Mouse (Mus musculus): ENCODE measurements around the gene Rrp9. TPM values are rescaled to one million over a fixed set of nuclear protein-coding genes. Genes with fewer than 3 reads are reported as not detected.

Rrp9 gene
- total RNA-seq (2014; rRNA removed; ENCODE audit: low replicate concordance) = 16.5 and 54.6 TPM in 2 replicates
- polyA plus RNA-seq (2015; fragmentation: Nextera tagmentation; extraction: Ambion mirVana) = 17.6 and 21.0 TPM in 2 replicates

- H3K27me3 ChIP-seq (ENCODE audit: control insufficient read depth, insufficient read depth, low read length) = no peaks in the 10 kb centered on the region
- no peak for ATAC-seq (ENCODE audit: insufficient read depth, low read depth)
- 84% methylated on average over 10 of the region's 10 CpGs for WGBS
- peak within 1 kb of the TSS; percentile 56 for H3K4me2 ChIP-seq (ENCODE audit: low read depth, low read length)
- peaks cover 32% of the 10 kb centered on the region for H3K4me1 ChIP-seq (ENCODE audit: control insufficient read depth, insufficient read depth)
- no peak for TF ChIP-seq EP300 (IDR thresholded peaks at IDR 0.05; ENCODE audit: low read depth)
- TF ChIP-seq CTCF (IDR thresholded peaks at IDR 0.05; ENCODE audit: low read depth) = no peak
- no peaks in the 10 kb centered on the region for H3K9me3 ChIP-seq (replicated peaks; ENCODE audit: control insufficient read depth, low read length)
- peak within 1 kb of the TSS; percentile 39 for H3K9ac ChIP-seq (replicated peaks; ENCODE audit: low read depth, low read length)
- peak within 1 kb of the TSS; percentile 74 for H3K27ac ChIP-seq (ENCODE audit: low read depth)
- peaks cover 3% of the 10 kb centered on the region; the same call in 1 of the 2 replicates for H3K36me3 ChIP-seq (replicated peaks; ENCODE audit: control insufficient read depth, insufficient read depth, low read length)
- DNase-seq (ENCODE audit: low spot score) = no peak
- H3K4me3 ChIP-seq (ENCODE audit: low read depth, low read length) = peak within 1 kb of the TSS; percentile 19
Observed at GRCm38 (mm10) chr9:106475663-106476001, at the start of gene Rrp9. Gene Rrp9, plus strand, starts transcription at chr9:106475963.

GRCm38 (mm10) chr9:106428719-106429220 lies 47.0 kb upstream of the Rrp9 start:
- DNase-seq (ENCODE audit: low spot score) = peak; percentile 44

GRCm38 (mm10) chr9:106429221-106430014 lies 46.3 kb upstream of the Rrp9 start, which contains the start of gene Rpl29:
Gene Rpl29, plus strand, starts transcription at chr9:106429454.
- DNase-seq (ENCODE audit: low spot score) (peak; percentile 97), ATAC-seq (ENCODE audit: insufficient read depth, low read depth) (peak; percentile 92)
- TF ChIP-seq CTCF (IDR thresholded peaks at IDR 0.05; ENCODE audit: low read depth) (no peak), EP300 (IDR thresholded peaks at IDR 0.05; ENCODE audit: low read depth) (peak; percentile 85)
- Histone ChIP-seq H3K27ac (ENCODE audit: low read depth) (peak within 1 kb of the TSS; percentile 95), H3K4me1 (ENCODE audit: control insufficient read depth, insufficient read depth) (peaks cover 6% of the 10 kb centered on the region; the same call in 1 of the 2 replicates), H3K4me3 (ENCODE audit: low read depth, low read length) (peak within 1 kb of the TSS; percentile 89), H3K9me3 (replicated peaks; ENCODE audit: control insufficient read depth, low read length) (no peaks in the 10 kb centered on the region), H3K4me2 (ENCODE audit: low read depth, low read length) (peak within 1 kb of the TSS; percentile 97), H3K36me3 (replicated peaks; ENCODE audit: control insufficient read depth, insufficient read depth, low read length) (peaks cover 36% of the 10 kb centered on the region), H3K27me3 (ENCODE audit: control insufficient read depth, insufficient read depth, low read length) (no peaks in the 10 kb centered on the region), H3K9ac (replicated peaks; ENCODE audit: low read depth, low read length) (peak within 1 kb of the TSS; percentile 95)
- WGBS = under 1% methylated on average over 55 of the region's 55 CpGs

More at GRCm38 (mm10) chr9:106428719-106429220, 47.0 kb upstream of the Rrp9 start:
- Histone ChIP-seq H3K4me1 (ENCODE audit: control insufficient read depth, insufficient read depth) (peaks cover 6% of the 10 kb centered on the region; the same call in 1 of the 2 replicates), H3K27me3 (ENCODE audit: control insufficient read depth, insufficient read depth, low read length) (no peaks in the 10 kb centered on the region), H3K9ac (replicated peaks; ENCODE audit: low read depth, low read length) (peak overlapping the region; percentile 70), H3K4me3 (ENCODE audit: low read depth, low read length) (peak overlapping the region; percentile 89), H3K36me3 (replicated peaks; ENCODE audit: control insufficient read depth, insufficient read depth, low read length) (peaks cover 30% of the 10 kb centered on the region), H3K9me3 (replicated peaks; ENCODE audit: control insufficient read depth, low read length) (no peaks in the 10 kb centered on the region), H3K27ac (ENCODE audit: low read depth) (peak overlapping the region; percentile 95), H3K4me2 (ENCODE audit: low read depth, low read length) (peak overlapping the region; percentile 97)
- 8% methylated on average over 11 of the region's 11 CpGs for WGBS
- no peak for TF ChIP-seq EP300 (IDR thresholded peaks at IDR 0.05; ENCODE audit: low read depth)
- no peak for TF ChIP-seq CTCF (IDR thresholded peaks at IDR 0.05; ENCODE audit: low read depth)
- peak; percentile 54 for ATAC-seq (ENCODE audit: insufficient read depth, low read depth)

GRCm38 (mm10) chr9:106430015-106430264 lies 45.8 kb upstream of the Rrp9 start:
- H3K9ac ChIP-seq (replicated peaks; ENCODE audit: low read depth, low read length) = peak overlapping the region; percentile 95
- WGBS = under 1% methylated on average over 4 of the region's 4 CpGs
- H3K4me3 ChIP-seq (ENCODE audit: low read depth, low read length) = peak overlapping the region; percentile 89
- ATAC-seq (ENCODE audit: insufficient read depth, low read depth) (no peak), DNase-seq (ENCODE audit: low spot score) (no peak)
- H3K36me3 ChIP-seq (replicated peaks; ENCODE audit: control insufficient read depth, insufficient read depth, low read length) = peaks cover 39% of the 10 kb centered on the region
- no peak for TF ChIP-seq CTCF (IDR thresholded peaks at IDR 0.05; ENCODE audit: low read depth)
- no peak for TF ChIP-seq EP300 (IDR thresholded peaks at IDR 0.05; ENCODE audit: low read depth)
- peaks cover 6% of the 10 kb centered on the region; the same call in 1 of the 2 replicates for H3K4me1 ChIP-seq (ENCODE audit: control insufficient read depth, insufficient read depth)
- no peaks in the 10 kb centered on the region for H3K27me3 ChIP-seq (ENCODE audit: control insufficient read depth, insufficient read depth, low read length)
- no peaks in the 10 kb centered on the region for H3K9me3 ChIP-seq (replicated peaks; ENCODE audit: control insufficient read depth, low read length)
- H3K4me2 ChIP-seq (ENCODE audit: low read depth, low read length) = peak overlapping the region; percentile 97
- H3K27ac ChIP-seq (ENCODE audit: low read depth) = peak overlapping the region; percentile 95

- H3K9ac ChIP-seq (replicated peaks; ENCODE audit: low read depth, low read length) = no peak overlapping the region
- no peak for DNase-seq (ENCODE audit: low spot score)
- ATAC-seq (ENCODE audit: insufficient read depth, low read depth) = no peak
- no peak overlapping the region for H3K4me2 ChIP-seq (ENCODE audit: low read depth, low read length)
- H3K9me3 ChIP-seq (replicated peaks; ENCODE audit: control insufficient read depth, low read length) = no peaks in the 10 kb centered on the region
- 60% methylated on average over 7 of the region's 7 CpGs for WGBS
- H3K4me1 ChIP-seq (ENCODE audit: control insufficient read depth, insufficient read depth) = peaks cover 13% of the 10 kb centered on the region
- no peaks in the 10 kb centered on the region for H3K27me3 ChIP-seq (ENCODE audit: control insufficient read depth, insufficient read depth, low read length)
- no peak for TF ChIP-seq CTCF (IDR thresholded peaks at IDR 0.05; ENCODE audit: low read depth)
- no peak for TF ChIP-seq EP300 (IDR thresholded peaks at IDR 0.05; ENCODE audit: low read depth)
- peaks cover 44% of the 10 kb centered on the region for H3K36me3 ChIP-seq (replicated peaks; ENCODE audit: control insufficient read depth, insufficient read depth, low read length)
- H3K27ac ChIP-seq (ENCODE audit: low read depth) = no peak overlapping the region
- no peak overlapping the region for H3K4me3 ChIP-seq (ENCODE audit: low read depth, low read length)
Observed at GRCm38 (mm10) chr9:106433389-106433788, 42.4 kb upstream of the Rrp9 start.

All from heart, postnatal 0 days (tissue).